Mouse (Mus musculus): ENCODE measurements around the gene Ust.

DNA sequence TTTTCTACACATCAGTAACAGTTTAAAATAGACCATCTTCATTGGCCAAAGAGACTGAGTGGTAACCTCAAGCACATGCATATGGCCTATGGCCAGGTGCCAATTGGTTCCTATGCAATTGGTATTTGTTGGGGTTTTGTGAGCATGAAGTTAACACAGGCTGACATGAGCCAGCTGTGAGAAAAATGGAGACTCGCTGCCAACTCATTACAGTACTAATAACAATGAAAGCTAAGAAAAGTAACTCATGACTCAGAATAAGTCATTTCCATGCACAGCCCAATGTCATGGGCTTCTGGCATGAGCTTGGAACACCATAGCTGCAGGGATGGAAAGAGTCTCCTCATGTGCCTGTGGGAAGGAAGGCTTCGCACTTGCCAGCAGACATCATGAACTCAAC, 86.8 kb downstream of the Ust start:
- no peak for TF ChIP-seq POLR2A (IDR thresholded peaks at IDR 0.05; ENCODE audit: low read depth, low read length)
- no peak for TF ChIP-seq CTCF (conservative IDR thresholded peaks at IDR 0.05; ENCODE audit: insufficient read depth, insufficient read length, low read depth, low read length)
